Mouse (Mus musculus) midbrain, embryonic 16.5 days (tissue): Measurements from ENCODE around the gene Dohh. TPM values are rescaled to one million over a fixed set of nuclear protein-coding genes. Genes with fewer than 3 reads are reported as not detected.

Experiments
- ATAC-seq: fragments of 200-750 bp; cut with Nextera tagmentation; 2 replicates; pipeline ENCODE4 v1.8.0; 2017; ENCODE audit warnings: moderate TSS enrichment
- H3K27ac ChIP-seq: fragments of 300-500 bp; sonication (generic); 2 replicates; pipeline ENCODE4 v1.5.1; 2014; ENCODE audit warnings: mild to moderate bottlenecking, low read length, mixed read lengths
- H3K27me3 ChIP-seq: fragments of 300-500 bp; sonication (generic); 2 replicates; pipeline ENCODE4 v1.6.1; 2014; ENCODE audit warnings: low read depth, low read length, mixed read lengths; ENCODE audit not compliant: control insufficient read depth, insufficient read depth
- H3K36me3 ChIP-seq: fragments of 300-500 bp; sonication (generic); 2 replicates; pipeline ENCODE4 v1.6.1; 2014; ENCODE audit warnings: mild to moderate bottlenecking, low read length, moderate library complexity, mixed read lengths; ENCODE audit not compliant: control insufficient read depth, insufficient read depth
- H3K4me1 ChIP-seq: fragments of 300-500 bp; sonication (generic); 2 replicates; pipeline ENCODE4 v1.6.1; 2014; ENCODE audit warnings: mild to moderate bottlenecking, low read length, mixed read lengths; ENCODE audit not compliant: control insufficient read depth, insufficient read depth
- H3K4me2 ChIP-seq: fragments of 300-500 bp; sonication (generic); 2 replicates; pipeline ENCODE4 v1.6.1; 2014; ENCODE audit warnings: mild to moderate bottlenecking, low read length, mixed read lengths
- H3K4me3 ChIP-seq: fragments of 300-500 bp; sonication (generic); 2 replicates; pipeline ENCODE4 v1.5.1; 2014; ENCODE audit warnings: low read depth, mild to moderate bottlenecking, low read length, moderate library complexity, mixed read lengths
- H3K9ac ChIP-seq: fragments of 300-500 bp; sonication (generic); 2 replicates; pipeline ENCODE4 v1.6.1; 2014; ENCODE audit warnings: low read depth, low read length, mixed read lengths
- H3K9me3 ChIP-seq: fragments of 300-500 bp; sonication (generic); replicated peaks from 2 replicates; pipeline ENCODE4 v1.6.1; 2014; ENCODE audit warnings: mild to moderate bottlenecking, low read length, mixed read lengths; ENCODE audit not compliant: control insufficient read depth, poor library complexity, severe bottlenecking
- WGBS: fragments of 180-500 bp; shearing (Covaris S2); extraction: QIAGEN DNeasy Blood & Tissue Kit; methylation state at CpG from one replicate; pipeline ENCODE4 v1.1.7; 2014; 5-methylcytosine and 5-hydroxymethylcytosine counted together
- polyA plus RNA-seq: library from polyadenylated mRNA; unstranded; fragments of >200 nt; fragmentation: Nextera tagmentation; extraction: Ambion mirVana; gene quantifications from 2 replicates; pipeline ENCODE4 v1.2.1, GENCODE M21; 2015

Dohh gene
- polyA plus RNA-seq, 1 experiment from 2014 or later = 86.2 TPM

DNA sequence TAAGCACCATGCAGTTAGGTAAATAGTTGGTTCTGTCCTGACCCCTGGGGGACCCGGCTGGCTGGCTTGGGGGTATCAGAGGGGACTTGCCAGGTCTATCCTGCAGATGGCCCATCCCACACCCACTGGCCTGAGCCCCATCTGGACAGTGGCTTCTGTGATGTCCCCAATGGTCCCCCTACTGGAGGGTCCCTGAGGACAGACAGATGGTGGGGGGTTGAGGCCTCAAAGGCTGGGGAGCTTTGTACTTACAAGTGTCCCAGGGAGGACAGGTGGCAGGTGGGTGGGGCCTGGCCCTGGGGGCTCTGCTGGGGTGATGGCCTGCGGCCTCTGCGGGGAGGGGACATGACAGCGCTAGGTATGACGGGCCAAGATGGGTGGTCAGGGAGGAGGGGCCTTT is 15.1 kb downstream of the Dohh start:
- Histone ChIP-seq H3K9me3 (no peaks in the 10 kb centered on the region), H3K27ac (no peak overlapping the region), H3K4me1 (peaks cover 22% of the 10 kb centered on the region), H3K36me3 (peaks cover 16% of the 10 kb centered on the region), H3K4me2 (0 out of 2 replicates have a peak overlapping the region, but pooled peaks have one; percentile 3), H3K9ac (0 out of 2 replicates have a peak overlapping the region, but pooled peaks have one; percentile 10), H3K27me3 (no peaks in the 10 kb centered on the region), H3K4me3 (no peak overlapping the region)
- 66% methylated on average over 5 of the region's 5 CpGs for WGBS
- ATAC-seq = no peak

- no peak for ATAC-seq
- 78% methylated on average over 18 of the region's 18 CpGs for WGBS
- Histone ChIP-seq H3K27ac (no peak overlapping the region), H3K4me3 (no peak overlapping the region), H3K36me3 (peaks cover 21% of the 10 kb centered on the region), H3K9ac (0 out of 2 replicates have a peak overlapping the region, but pooled peaks have one; percentile 26), H3K4me2 (peak overlapping the region; percentile 28; the same call in 1 of the 2 replicates), H3K9me3 (no peaks in the 10 kb centered on the region), H3K4me1 (peaks cover 22% of the 10 kb centered on the region), H3K27me3 (no peaks in the 10 kb centered on the region)
Measured at GRCm38 (mm10) chr10:81399798-81400308, 15.6 kb downstream of the Dohh start.

DNA sequence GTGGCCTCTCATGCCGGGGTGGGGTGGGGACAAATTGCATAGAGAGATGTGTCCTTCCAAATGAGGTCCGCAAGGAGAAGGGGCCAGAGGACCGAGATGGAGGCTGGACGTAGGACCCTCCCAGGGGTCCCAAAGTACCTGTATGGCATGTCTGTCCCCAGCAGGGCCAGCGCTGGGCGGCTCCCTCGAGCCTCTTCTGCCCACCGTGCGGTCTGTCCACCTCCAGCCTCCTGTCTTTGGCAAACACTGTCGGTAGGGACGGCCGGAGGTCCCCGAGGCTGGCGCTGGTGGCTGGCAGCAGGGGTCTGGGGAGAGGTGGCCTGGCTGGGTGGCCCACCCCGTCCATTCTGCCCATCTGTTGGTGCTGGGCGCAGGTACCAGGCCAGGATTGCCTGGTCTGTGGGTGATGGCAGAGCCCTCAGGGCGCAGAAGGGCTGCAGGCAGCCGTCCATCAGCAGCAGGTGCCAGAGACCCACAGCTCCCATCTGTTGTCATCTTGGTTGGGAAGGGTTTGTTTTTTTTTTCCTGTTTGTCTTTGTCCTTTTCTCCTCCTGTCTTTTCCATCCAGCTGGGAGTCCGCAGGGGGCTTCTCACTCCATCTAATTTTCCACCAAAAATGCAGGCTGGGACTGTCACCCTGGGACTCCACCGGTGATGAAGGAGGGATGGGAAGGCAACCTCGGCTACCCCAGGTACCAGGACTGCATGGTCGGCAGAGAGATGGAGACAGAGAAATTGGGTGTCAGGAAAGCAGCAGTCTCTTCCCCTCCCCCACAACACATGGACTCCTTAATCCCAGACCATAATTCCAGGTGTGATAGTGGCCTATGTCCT is 16.4 kb downstream of the Dohh start:
- peaks cover 23% of the 10 kb centered on the region for H3K36me3 ChIP-seq
- ATAC-seq = no peak
- H3K4me2 ChIP-seq = peak overlapping the region; percentile 28; the same call in 1 of the 2 replicates
- 48% methylated on average over 22 of the region's 22 CpGs for WGBS
- H3K27me3 ChIP-seq = no peaks in the 10 kb centered on the region
- H3K27ac ChIP-seq = no peak overlapping the region
- peaks cover 22% of the 10 kb centered on the region for H3K4me1 ChIP-seq
- H3K4me3 ChIP-seq = no peak overlapping the region
- H3K9me3 ChIP-seq = no peaks in the 10 kb centered on the region
- 0 out of 2 replicates have a peak overlapping the region, but pooled peaks have one; percentile 41 for H3K9ac ChIP-seq

DNA sequence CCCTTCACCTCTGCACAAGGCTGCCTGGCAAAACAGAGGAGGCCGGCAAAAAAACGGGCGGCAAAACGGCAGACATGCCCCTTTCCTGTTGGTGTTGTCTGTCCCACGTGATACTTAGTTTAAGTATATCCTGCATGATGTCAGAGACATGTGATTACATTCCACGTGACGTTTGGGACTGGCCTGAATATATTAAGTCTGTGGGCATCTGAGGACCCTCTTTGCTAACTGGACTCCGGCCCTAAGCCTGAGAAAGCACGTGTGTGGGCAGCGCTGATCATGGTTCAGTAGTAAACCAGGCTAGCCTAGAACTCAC is 16.9 kb downstream of the Dohh start:
- no peak for ATAC-seq
- H3K9ac ChIP-seq = no peak overlapping the region
- H3K4me2 ChIP-seq = no peak overlapping the region; the same call in 1 of the 2 replicates
- peaks cover 29% of the 10 kb centered on the region for H3K36me3 ChIP-seq
- H3K27me3 ChIP-seq = no peaks in the 10 kb centered on the region
- 34% methylated on average over 10 of the region's 10 CpGs for WGBS
- H3K9me3 ChIP-seq = no peaks in the 10 kb centered on the region
- H3K4me1 ChIP-seq = peaks cover 22% of the 10 kb centered on the region
- peak overlapping the region; percentile 82; the same call in 1 of the 2 replicates for H3K27ac ChIP-seq
- no peak overlapping the region for H3K4me3 ChIP-seq

- no peaks in the 10 kb centered on the region for H3K9me3 ChIP-seq
- WGBS = 7% methylated on average over 18 of the region's 18 CpGs
- peak overlapping the region; percentile 82 for H3K27ac ChIP-seq
- H3K4me2 ChIP-seq = no peak overlapping the region; the same call in 1 of the 2 replicates
- H3K36me3 ChIP-seq = peaks cover 32% of the 10 kb centered on the region
- peak overlapping the region; percentile 31; the same call in 1 of the 2 replicates for H3K9ac ChIP-seq
- H3K27me3 ChIP-seq = no peaks in the 10 kb centered on the region; the same call in 1 of the 2 replicates
- peak; percentile 52 for ATAC-seq
- H3K4me1 ChIP-seq = peaks cover 22% of the 10 kb centered on the region
- no peak overlapping the region for H3K4me3 ChIP-seq
Measured at GRCm38 (mm10) chr10:81401521-81402226, 17.4 kb downstream of the Dohh start.

DNA sequence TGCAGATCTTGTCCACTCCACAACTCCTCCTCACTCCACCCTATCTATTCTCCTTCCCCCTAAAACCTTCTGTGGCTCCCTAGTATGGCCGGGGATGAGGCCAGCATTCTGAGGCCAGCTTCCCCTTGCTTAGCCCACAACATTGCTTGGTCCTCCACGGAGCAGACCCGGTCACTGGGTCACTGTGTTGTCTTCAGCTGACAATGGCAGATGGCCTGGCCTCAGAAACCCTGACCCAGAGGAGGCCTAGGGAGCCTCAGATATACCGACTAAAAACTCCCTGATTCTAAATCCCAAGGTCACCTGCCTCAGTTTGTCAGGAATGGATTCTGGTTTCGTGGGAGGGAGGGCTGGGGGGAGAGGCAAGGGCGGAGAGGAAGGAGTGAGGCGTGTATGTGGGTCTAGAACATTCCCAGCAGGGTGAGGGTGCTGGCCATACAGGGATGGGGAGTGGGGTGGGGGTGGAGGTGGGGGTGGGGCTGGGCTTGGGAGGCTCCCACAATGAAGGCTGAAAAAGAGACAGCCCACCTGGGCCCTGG is 18.1 kb downstream of the Dohh start:
- peak overlapping the region; percentile 31; the same call in 1 of the 2 replicates for H3K9ac ChIP-seq

GRCm38 (mm10) chr10:81403511-81403910 is 19.3 kb downstream of the Dohh start:
- ATAC-seq = no peak
- Histone ChIP-seq H3K4me2 (no peak overlapping the region), H3K9ac (0 out of 2 replicates have a peak overlapping the region, but pooled peaks have one; percentile 20), H3K4me3 (no peak overlapping the region), H3K27ac (0 out of 2 replicates have a peak overlapping the region, but pooled peaks have one; percentile 22), H3K36me3 (peaks cover 39% of the 10 kb centered on the region), H3K4me1 (peaks cover 26% of the 10 kb centered on the region), H3K27me3 (peaks cover 3% of the 10 kb centered on the region), H3K9me3 (no peaks in the 10 kb centered on the region)
- WGBS = 35% methylated on average over 10 of the region's 10 CpGs

More for the DNA sequence above, 18.1 kb downstream of the Dohh start:
- no peak overlapping the region; the same call in 1 of the 2 replicates for H3K4me2 ChIP-seq
- H3K4me3 ChIP-seq = no peak overlapping the region
- WGBS = 20% methylated on average over 7 of the region's 7 CpGs
- H3K27me3 ChIP-seq = no peaks in the 10 kb centered on the region; the same call in 1 of the 2 replicates
- H3K4me1 ChIP-seq = peaks cover 22% of the 10 kb centered on the region
- H3K36me3 ChIP-seq = peaks cover 38% of the 10 kb centered on the region
- no peak for ATAC-seq
- no peaks in the 10 kb centered on the region for H3K9me3 ChIP-seq
- peak overlapping the region; percentile 82 for H3K27ac ChIP-seq

DNA sequence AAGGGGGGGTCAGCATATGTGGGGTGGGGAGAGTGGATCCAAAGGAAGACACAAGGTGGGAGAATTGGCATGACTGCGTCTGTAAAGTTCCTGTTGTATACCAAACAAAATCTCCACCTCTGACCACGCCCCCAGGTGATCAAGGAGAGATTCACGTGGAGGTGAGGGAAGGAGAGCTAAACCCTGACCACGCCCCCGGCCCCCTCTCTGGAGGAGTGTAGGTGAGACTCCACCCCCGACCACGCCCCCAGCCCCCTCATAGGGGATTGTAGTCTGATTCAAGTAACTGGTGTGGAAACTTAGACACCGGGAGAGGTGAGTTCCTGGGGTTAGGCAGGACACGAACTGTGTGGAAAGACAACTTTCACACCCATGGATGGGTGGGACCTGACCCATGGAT is 19.9 kb downstream of the Dohh start:
- H3K4me2 ChIP-seq = no peak overlapping the region
- H3K36me3 ChIP-seq = peaks cover 37% of the 10 kb centered on the region
- H3K9ac ChIP-seq = no peak overlapping the region
- no peak overlapping the region for H3K27ac ChIP-seq
- 20% methylated on average over 9 of the region's 9 CpGs for WGBS
- H3K9me3 ChIP-seq = no peaks in the 10 kb centered on the region
- peaks cover 3% of the 10 kb centered on the region for H3K27me3 ChIP-seq
- H3K4me3 ChIP-seq = no peak overlapping the region
- ATAC-seq = no peak
- H3K4me1 ChIP-seq = peaks cover 26% of the 10 kb centered on the region
